Mouse (Mus musculus) heart, postnatal 14 days (tissue): ENCODE results near the gene Cdipt. TPM values are rescaled to one million over a fixed set of nuclear protein-coding genes. Genes with fewer than 3 reads are reported as not detected.

Experiments
- DNase-seq, 2 experiments: peaks; one replicate each; pipeline ENCODE4 v3.0.0; 2021 to 2022
- intact Hi-C: fragments of 180-260 bp; cut with DNase I; formaldehyde crosslinking; loops from one replicate; pipeline ENCODE4 v1.15.1; 2025
- total RNA-seq, 2 experiments: library from RNA; stranded (reverse); gene quantifications; 2 replicates each; pipeline ENCODE4 v1.2.3; 2021

The Cdipt gene
- total RNA-seq, 2 experiments from 2014 or later: 63.3 to 66.1 TPM

DNA sequence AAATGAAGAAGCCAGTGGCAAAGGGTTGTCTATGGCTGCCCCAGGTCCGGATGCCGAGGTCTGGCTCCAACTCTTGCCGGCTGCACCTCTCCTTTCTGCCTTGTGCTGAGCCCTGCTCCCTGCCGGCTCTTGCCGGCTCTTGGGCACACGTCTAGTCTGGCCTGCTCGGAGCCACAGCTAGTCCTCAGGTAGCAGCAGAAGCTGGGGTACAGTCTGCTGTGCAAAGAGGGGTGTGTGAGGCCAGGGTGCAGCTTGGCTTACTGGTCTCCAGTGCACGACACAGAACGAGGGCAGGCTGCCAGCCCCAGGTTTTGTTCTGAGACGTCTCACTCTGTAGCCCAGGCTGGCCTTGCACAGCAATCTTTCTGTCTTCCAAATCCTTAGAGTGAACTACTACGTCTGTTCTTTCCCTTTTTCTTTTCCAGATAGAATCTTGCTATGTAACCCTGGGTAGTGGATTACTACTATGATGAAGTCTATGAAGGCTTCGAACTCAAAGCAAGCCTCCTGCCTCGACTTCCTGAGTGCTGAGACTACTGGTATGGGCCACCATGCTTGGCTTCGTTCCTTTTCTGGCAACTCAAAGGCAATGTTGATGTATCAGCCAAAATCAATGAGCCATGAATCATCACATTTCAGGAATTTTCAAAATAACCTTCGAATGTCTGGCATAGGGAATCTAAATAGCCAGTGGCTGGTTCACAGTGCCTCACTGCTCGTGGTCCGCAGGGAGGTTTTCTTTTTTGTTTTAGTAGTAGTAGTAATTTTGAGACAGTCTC lies 33.8 kb downstream of the Cdipt start:
- DNase-seq: no peak
- intact Hi-C loops: loop anchor here (10.0 kb wide), 1 partner anchor 95 kb away; no protein-coding TSS in a partner anchor

DNA sequence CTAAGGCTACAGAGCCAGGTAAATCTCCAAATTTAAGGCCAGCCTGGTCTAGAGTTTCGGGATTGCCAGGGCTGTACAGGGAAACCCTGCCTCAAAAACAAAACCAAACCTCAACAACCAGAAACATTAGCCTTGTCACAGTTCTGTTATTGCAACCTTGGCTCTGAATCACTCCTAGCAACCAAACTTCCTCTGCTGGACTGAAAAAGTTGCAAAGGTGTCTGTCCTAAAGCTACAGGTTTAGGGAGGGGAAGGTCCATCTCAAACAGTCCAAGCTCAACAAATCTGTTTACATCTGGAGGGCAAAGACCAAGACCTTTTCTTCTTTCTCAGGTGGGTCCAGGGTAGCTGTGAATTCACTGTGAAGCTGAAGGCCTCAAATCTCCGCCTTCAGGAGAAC lies 35.3 kb downstream of the Cdipt start:
- intact Hi-C loops: loop anchor here (10.0 kb wide), 1 partner anchor 94 kb away; no protein-coding TSS in a partner anchor
- no peak for DNase-seq

DNA sequence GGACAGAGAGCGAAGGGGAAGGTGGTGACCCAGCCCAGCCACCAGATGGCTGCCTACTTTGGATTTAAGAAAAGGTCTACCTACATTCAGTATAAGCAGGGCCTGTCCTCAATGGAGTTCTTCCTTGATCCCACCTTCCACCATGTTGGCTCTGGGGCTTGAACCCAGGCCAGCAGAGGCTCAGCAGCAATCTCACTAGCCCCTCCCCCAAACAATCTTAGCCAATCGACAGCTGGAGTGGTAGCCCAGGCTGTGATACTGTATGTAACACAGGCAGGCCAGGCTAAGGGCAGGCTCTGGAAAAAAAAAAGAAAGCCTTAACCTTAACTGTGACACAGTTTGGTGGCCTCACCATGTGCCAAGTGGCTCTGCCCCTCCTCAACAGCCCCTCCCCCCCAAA lies 36.0 kb downstream of the Cdipt start:
- intact Hi-C loops: loop anchor here (10.0 kb wide), 1 partner anchor 93 kb away; no protein-coding TSS in a partner anchor
- no peak for DNase-seq

DNA sequence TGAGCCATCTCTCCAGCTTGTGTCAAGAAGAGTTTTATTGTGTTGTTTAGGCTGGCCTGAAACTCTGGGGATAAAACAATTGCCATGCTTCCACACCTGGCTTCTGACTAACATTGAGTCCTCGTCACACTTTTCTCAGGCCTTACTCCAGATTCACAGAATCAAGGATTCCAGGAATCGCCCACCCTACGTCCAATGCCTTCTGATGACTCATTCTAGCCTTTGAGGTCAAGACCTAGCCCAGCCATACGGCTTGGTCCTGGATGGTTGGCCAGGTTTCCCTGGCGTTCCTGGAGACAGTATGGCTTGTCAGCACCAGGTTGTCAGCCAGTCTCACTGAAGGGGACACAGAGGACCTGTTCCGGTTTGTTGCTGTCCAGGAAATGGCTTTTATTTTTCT lies 36.7 kb downstream of the Cdipt start:
- intact Hi-C loops: loop anchor here (10.0 kb wide), 1 partner anchor 92 kb away; no protein-coding TSS in a partner anchor
- no peak for DNase-seq

DNA sequence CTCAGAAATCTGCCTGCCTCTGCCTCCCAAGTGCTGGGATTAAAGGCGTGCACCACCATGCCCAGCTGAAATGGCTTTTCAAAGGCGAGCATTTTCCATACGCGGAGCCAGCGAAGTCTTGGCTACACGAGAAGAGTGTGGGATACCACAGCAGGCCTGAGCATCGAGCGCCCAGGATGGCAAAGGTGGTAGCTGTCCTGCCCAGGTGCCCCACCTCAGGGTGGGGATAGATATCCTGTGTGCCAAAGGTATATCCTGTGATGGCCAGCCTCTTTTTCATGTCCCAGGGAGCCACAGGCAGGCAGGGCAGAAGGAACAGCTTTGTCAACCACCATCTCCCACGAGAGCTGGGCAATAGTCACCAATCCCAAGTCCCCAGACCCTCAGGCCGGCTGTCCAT lies 37.1 kb downstream of the Cdipt start:
- intact Hi-C loops: loop anchor here (10.0 kb wide), 1 partner anchor 92 kb away; no protein-coding TSS in a partner anchor
- DNase-seq: no peak

DNA sequence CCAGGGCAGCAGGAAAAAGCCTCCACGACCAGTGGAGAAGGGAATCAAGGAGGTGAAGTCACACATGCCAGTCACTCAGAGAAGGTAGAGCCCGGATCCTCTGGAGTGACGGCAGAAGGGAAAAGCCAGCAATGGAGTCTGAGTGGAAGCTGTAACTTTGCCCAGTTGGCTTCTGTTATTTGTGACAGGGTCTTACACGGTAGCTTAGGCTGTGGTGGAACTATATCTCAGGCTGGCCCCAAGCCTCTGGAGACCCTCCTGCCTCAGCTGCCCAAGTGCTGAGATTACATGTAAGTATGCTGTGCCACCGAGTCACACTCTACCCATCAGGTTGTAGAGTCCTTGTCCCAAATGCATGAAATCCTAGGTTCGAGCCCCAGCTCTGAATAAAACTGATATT lies 37.7 kb downstream of the Cdipt start:
- intact Hi-C loops: loop anchor here (10.0 kb wide), 1 partner anchor 91 kb away; no protein-coding TSS in a partner anchor
- DNase-seq: no peak

DNA sequence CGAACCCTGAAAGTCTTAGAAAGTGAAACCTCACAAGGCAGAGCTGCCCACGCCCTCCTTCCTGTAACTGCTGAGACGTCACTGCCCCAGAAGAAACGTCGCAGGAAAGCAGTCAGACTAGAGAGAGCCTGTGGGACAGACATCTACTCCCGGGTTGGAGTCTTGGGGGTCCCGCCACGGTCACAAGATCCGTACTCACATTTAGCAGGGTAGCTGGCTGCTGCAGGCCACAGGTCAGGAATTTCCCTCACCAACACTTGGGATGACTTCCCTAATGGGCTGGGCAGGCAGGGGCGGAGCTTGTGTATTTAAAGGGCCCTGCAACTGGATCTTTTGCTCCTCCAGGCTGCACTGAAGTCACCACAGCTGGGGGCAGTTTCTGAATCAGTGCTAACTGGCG lies 38.6 kb downstream of the Cdipt start, which contains the start of gene Mvp:
Gene Mvp (minus strand): TSS at position 302 of the 400 bp plus-strand sequence.
- peak; percentile 68 to 74 for DNase-seq
- intact Hi-C loops: loop anchor here (2.0 to 10.0 kb wide), 2 partner anchors 38 to 90 kb away; partner anchors contain the start of gene Cdiptos

DNA sequence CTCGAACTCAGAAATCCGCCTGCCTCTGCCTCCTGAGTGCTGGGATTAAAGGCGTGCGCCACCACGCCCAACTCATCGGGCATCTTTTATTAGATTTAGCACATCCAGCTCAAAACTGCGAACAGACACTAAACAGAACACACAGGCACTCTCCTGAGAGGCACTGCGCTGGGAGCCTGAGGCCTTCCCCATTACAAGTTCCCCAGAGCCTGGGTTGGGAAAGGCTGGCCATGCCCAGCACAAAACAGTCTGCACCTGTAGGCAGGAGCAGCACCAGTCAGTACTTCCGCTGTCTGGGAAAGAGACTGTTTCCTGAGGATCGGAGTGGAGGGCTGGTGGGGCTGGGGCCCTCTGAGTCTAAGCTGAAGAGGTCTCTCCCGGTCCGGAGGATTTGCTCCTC lies 39.3 kb downstream of the Cdipt start:
- intact Hi-C loops: loop anchor here (2.0 to 10.0 kb wide), 2 partner anchors 38 to 90 kb away; partner anchors contain the start of gene Cdiptos
- DNase-seq: no peak

DNA sequence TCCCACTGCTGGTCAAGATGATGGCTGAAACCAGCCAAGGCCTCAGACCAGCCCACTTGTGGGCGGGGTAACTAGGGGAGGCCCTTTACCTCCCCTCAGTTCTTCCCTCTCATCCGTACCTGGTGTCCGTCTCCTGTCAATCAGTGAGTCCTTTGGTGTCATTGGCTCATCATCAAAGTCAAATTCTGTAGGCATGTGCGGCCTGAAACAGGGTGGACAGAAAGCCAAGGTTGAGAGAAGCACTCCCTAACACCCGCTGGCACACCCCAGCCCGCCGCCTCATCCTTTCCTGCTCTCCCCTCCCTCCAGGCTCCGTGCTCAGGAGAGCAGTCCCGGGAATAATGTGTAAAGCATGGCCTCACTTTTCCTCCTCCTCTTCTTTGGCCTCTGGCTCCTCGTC lies 40.4 kb downstream of the Cdipt start:
- intact Hi-C loops: loop anchor here (10.0 kb wide), 1 partner anchor 89 kb away; no protein-coding TSS in a partner anchor
- no peak for DNase-seq

DNA sequence TGATC lies 40.6 kb downstream of the Cdipt start, which contains the start of gene Pagr1b:
Gene Pagr1b (minus strand): TSS at position 4 of the 5 bp plus-strand sequence.
- DNase-seq: no peak
- intact Hi-C loops: loop anchor here (10.0 kb wide), 1 partner anchor 89 kb away; no protein-coding TSS in a partner anchor

DNA sequence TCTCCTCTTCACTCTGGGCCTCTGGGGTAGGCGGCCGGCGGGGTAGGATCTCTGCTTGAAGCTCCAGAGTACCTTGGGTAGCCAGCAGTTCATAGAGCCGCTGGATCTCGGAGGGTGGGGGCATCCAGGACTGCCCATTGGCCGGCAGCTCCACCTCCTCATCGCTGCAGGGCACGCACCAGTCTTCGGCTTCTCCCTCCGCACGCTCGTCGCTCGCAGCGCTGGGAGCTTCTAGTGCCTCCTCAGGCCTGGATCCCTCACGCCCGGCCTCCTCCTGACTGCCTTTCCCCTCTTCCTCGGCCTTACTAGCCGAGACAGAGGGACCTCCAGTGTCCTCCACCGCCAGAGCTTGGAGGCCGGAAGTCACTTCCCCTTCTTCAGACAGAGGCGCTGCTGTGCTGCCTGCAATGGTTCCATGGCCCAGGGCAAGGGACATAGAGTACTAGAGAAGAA lies 40.8 kb downstream of the Cdipt start:
- intact Hi-C loops: loop anchor here (10.0 kb wide), 1 partner anchor 88 kb away; no protein-coding TSS in a partner anchor
- DNase-seq: no peak

DNA sequence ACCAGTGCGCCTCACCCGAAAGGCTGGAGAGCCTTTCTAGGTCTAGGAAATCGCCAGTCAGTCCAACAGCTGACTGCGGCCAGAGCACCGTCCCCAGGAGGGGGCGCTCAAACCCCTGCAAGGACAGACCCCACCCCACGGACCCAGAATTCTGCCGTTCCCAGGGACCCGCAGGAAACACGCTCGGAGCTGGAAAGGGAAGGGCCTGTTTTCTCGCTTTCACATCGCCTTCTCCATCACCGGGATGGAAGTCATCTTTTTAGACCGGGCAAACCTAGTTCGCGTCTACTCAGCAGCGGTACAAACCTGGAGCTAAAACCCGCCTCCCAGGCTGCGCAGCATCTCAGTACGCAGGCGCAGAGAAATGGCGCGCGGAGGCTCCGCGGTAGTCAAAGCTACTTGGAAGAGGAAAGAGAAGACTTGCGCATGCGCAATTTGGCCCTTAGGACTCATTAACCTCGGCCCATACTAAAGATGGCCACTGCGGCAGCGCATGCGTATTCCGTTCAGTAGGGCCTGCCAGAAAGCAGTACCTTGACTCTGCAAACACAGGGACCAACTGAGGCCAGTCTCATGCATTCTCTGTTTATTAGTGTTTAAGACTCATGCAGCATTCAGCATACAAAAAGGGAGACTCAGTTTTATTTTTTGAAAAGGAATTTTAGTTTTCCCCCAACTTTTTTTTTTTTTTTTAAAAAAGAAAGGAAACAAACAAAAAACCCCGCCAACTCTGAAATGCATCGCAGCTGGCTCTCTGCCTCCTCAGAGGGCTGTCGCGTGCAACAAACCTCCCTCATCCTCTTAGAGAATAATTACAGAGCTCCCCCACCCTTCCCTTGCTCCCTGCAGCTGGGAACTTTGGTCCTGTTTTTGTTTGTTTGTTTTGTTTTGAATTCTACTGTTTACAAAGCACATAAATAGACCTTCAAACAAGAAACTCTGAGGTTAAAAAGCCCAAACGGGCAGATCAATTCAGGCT lies 41.5 kb downstream of the Cdipt start, which contains the start of gene Pagr1a:
Gene Pagr1a (minus strand): TSS at position 382 of the 979 bp plus-strand sequence.
- DNase-seq: peak; percentile 95 to 96
- intact Hi-C loops: loop anchor here (10.0 kb wide), 1 partner anchor 88 kb away; no protein-coding TSS in a partner anchor

DNA sequence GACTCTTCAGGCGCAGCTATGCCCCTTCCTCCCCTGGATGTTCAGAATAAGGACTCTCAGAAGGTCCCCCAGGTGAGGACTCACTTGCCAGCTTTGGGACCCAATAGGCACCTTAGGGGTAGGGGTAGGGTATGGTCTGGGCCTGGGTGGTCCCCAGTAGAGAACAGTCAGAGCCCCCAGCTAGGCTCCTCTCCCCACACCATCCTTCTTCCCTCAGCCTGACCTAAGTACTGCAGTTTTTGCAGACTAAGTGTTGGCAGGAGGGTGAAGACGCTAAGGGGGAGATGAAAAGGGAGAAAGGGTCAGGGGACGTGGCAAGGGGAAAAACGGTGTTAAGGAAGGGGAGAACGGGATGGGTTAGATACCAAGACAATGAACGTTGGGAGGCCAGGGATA lies 42.2 kb downstream of the Cdipt start:
- no peak for DNase-seq
- intact Hi-C loops: loop anchor here (10.0 kb wide), 1 partner anchor 87 kb away; no protein-coding TSS in a partner anchor

DNA sequence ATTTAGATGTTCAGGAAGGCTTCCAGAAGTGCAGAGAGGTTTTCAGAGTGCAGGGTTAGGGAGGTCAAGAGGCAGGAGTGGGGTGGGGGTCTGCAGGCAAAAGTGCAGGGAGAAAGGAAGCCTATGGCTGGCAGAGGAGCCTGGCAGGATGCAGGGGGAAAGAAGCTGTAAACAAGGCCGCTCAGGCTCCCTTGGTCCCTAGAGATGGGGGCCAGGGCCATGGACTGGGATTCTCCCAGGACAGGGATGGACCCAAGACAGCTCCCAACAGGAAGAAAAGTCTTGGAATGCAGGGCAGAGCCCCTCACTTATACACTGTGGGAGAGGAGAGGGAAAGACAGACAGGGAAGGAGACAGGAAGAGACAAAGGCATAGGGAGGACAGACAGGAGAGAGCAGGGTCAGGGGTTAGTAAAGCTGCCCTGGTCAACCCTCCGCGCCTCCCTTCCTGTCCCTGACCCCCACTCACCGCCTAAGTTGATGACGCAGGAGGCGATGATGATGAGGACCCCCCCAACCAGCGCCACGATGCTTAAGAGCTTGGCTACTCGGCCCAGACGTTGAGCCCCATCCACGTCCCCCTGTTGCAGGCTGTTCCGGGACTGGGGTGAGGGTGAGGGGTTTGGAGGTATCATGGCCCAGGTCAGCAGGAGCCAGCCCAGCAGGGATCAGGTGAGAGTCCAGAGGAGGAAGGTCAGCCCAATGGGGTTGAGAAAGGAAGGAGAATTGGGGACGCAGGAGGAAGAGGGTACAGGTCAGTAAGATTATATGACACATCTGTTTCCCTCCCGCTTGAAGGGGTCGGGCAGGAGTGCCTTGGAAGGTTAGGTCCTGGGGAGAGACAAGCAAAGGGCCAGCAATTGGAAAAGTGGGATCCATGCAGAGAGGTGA lies 42.9 kb downstream of the Cdipt start:
- intact Hi-C loops: loop anchor here (10.0 kb wide), 1 partner anchor 86 kb away; no protein-coding TSS in a partner anchor
- no peak for DNase-seq

DNA sequence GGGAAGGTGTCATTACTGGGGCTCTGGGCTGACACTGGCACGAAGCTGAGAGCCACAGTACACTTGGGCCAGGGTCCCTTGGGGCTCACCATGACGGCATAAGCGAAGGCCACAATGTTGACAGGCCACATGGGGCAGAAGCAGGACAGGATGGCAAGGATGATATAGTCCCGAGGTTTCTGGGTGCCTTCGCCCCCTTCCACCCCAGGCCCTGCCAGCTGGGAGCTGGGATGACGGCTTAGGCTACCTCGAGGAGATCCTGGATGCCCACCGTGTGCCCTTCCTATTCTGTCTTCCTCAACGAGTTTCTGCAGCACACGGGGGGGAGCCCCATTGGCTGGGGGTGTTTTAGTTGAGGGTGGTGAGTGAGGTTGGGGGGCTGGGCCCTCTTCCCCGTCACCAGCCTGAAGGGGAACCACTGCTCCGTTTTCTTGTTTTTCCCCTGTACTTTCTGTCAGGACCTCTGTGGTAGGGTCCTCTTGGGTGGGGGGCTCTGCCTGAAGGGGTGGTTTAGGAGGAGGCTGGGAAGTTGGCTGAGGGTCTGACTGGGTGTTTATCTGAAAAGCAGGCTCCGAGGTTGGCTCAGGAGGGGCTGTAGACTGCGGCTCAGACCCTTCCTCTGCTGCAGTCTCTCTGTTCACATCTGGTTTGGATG lies 43.7 kb downstream of the Cdipt start:
- DNase-seq: no peak
- intact Hi-C loops: loop anchor here (10.0 kb wide), 1 partner anchor 85 kb away; no protein-coding TSS in a partner anchor

DNA sequence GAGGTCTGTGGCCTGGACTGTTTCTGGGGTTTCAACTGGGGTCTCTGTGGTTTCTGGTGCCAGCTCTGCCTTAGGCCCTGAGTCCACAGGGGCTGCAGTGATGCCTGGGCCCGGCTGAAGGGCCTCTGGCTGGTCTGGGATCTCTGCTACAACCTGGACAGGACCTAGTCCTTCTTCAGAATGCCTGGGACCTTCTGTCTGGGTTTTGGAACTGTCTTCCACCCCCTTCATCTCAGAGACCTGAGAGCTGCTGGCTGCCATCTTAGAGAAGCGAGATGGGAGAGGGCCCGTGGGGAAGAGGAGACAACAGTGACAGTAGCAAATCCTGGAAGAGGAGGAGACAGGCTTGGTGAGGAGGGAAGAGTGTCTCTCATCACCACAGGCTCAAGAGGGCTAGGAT lies 44.3 kb downstream of the Cdipt start:
- intact Hi-C loops: no loop called here

DNA sequence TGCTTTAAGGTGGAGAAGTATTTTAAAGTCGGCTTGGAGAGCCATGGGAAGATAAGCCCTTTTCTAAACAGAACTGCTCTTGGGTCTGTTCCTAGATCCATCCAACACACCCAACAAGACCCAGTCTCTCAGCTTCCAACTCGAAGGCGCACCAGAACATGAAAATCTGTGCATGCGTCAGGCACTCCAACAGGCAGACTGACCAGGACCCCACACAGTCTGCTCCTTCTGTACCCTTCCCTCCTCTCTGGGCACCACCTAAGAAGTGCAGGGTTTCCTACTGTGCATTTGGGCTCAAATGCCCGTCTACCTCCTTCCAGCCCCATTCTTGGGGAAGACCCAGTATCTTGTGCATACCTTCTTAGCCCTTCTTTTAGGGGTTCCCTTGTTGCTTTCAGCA lies 44.8 kb downstream of the Cdipt start:
- intact Hi-C loops: no loop called here
- no peak for DNase-seq

More for the DNA sequence above, 44.3 kb downstream of the Cdipt start:
- DNase-seq: no peak

DNA sequence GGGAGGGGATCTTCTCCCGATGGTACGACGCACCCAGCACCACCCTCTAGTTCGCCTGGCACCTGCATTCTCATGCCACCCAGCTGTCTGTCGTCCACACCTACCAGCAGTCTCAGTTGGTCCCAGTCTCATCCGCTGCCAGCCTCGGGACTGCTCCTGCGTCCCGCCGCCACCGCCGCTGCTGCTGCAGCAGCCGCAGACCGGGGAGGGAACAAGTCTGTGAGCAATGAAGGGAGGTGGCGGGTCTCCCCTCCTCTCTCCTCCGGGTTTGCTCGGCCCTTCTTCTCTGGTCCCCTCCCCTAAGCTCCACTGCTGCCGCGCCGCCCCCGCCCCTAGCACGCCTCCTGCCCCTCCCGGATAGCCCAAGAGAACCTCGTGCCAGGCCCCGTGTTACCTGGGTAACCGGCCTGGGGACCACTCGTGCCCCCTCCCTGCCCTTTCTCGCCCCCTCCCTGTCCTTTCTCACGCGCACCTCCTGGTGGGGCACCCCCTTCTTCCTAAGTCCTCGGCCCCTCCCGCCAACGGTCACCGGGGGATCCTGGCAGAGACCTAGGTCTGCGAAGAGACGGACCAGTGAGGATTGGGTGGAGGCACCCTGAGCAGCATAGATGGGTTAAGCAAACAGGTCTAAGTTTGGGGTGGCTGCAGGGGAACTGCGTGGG lies 45.3 kb downstream of the Cdipt start, which contains the start of the genes Gm42742 and Prrt2:
Gene Gm42742 (minus strand): TSS at position 197 of the 662 bp plus-strand sequence.
Gene Prrt2 (minus strand): TSS at position 311 of the 662 bp plus-strand sequence.
- intact Hi-C loops: no loop called here
- DNase-seq: peak; percentile 48 to 55
